Mouse (Mus musculus) embryo, embryonic 11 days (tissue): ENCODE results near the gene Eif2b3.

Experiments
- DNase-seq: peaks from one replicate; pipeline ENCODE4 v3.0.0-alpha.2; 2015

Gene Eif2b3

DNA sequence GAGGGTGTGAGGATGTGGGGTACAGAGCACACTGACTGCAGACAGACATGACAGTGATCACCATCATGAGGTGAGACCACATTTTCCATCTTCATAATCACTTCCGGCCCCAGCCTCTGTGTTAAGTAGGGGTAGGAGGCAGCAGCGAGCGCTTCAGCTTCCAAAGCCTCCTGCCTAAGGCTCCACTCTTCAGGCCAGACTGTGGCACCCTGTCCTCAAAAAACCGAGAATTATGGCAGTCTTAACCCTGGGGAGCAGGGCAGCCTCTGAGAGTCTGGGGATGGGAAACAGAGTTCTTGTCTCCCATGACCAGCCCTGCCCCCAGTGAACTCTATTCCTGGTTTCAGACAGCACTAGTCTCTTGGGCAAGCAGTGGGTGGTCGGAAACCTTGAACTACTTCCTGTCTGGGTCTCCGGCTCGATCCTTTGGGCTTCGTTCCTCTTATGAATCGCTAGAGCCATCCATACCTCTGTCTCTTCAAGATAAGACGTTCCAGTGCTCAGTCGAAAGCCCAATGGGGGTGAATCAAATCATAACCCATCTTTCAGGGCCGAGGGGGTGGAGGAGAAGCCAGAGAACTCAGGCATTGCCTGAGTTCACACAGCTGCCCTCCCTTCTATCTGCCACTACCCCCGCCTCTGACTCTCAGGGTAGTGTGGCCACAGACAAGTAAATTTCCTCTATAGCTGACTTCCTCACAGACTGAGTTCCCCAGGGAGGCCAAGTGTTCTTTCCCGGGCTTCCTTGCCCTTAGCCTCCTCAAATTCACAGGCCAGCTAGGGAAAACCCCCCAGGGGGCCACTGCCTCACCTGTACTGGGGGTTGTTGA is 105.5 kb downstream of the Eif2b3 start:
- DNase-seq, result no peak

DNA sequence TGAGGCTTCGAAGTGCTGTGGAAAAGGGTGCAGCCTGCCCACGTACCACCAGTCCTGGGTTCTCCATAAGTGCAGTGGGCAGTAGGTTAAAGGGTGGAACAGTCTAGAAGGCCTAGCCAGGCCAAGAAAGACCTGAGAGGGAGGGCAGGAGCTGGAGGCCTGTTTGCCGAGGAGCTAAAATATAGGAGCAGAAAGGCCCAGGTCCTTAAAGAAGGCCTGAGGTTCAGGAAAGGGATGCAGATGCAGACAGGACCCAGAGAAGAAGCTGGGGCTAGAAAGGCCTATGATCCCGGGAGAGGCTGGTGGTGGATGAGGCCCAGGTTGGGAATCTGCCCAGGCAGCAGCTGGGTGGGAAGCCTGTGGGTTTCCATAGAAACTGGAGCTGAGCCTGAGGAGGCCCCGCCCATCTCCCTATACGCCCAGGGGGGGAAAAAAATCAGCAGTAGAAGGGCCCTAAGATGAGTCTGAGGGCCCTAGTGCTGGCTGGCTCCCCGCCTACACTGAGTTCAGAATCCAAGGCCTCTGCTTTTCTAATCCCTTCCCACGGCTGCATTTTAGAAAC is 106.2 kb downstream of the Eif2b3 start, which contains the start of gene Btbd19:
Btbd19 (minus strand) TSS at position 378 of the 562 bp plus-strand sequence.
- DNase-seq, result peak; percentile 70

DNA sequence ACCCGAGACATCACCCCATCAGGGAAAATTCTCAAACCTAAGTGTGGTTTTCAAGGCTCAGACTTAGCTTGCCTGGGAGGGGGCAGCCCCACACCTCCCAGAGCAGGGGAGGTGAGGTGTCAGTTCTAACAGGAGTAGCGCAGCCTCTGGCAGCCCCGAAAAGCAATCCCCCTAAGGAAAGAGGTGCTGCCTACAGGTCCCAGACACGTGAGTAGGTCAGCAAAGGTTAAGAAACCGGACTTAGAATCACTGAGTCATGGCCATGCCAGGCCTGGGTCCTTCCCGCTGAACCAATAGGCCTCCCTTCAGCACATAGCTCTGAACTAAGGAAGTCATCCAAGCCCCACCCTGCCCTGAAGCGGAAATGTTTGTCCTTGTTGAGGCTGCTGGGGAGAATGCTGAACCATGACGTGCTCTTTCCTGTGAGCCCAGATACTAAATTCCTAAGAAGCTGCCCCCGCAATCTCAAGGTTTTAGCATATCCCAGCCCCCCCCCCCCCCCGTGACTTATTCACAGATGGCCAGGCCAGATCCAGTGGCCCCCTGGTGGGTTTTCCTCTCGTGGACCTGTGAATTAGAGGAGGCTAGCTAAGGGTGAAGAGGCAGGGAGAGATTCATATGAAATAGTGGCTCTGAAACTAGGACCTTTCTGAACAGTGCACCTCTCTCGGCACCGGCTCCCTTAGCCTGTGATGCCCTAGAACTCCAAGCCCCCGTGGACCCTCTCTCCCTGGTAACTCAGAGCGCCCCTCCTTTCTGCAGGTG is 106.9 kb downstream of the Eif2b3 start:
- DNase-seq, result peak; percentile 55

DNA sequence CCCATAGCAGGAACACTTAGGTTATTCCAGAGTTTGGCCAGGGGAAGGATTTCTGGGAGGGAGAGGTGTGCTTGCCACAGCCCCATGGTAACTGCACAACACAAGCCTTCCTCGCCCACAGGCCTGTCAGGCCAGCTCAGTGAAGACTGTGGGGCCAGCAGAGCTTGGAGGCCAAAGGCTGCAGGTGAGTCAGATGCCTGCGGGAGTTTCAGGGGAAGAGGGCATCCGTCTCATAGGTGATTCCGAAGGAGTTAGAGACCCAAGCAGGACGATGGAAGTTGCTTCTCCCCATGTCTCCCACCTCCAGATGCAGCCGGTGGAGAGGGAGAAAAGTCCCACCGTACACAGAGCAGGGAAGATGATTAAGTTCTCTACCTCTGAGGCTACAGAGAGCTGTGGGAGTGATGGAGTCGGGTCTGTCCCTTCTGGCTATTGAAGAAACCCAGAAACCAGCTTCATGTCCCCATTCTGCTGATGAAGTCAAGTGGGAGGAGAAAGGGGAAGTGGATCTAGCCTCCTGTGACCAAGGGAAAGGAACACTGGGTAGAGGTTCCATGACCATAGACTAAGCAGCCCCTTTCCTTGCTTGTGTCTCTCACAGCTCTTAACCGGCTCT is 107.6 kb downstream of the Eif2b3 start, which contains the start of gene Tctex1d4:
Tctex1d4 (plus strand) TSS at position 120 of the 616 bp plus-strand sequence.
- DNase-seq, result no peak

DNA sequence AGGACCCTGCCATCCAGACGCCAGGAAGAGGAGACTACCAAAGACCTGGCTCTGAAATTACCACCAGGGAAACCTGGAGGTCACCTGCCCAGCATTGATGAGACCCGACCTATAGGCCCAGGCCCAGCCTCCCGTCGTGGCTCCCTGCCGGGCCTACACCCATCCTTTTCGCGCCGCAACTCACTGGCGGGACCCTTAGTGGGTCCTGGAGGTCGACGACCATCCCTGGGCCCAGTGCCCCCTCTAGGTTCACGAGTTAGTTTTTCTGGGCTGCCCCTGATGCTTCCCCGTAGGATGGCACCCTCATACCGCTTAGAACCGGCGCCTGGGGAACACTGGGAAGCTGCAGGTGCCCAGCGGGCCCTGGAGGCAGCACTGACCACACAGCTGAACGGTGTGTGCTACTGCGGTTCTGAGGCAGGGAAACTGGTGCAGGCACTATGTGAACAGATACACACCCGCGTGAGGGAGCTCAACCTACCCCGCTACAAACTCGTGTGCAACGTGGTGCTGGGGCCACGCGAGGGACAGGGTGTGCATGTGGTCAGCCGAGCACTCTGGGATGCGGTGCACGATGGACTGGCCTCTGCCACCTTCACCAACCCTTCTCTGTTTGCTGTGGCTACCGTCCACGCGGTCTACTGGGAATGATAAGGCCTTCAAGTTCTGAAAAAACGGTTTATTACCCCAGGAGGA is 108.9 kb downstream of the Eif2b3 start:
- no peak for DNase-seq

DNA sequence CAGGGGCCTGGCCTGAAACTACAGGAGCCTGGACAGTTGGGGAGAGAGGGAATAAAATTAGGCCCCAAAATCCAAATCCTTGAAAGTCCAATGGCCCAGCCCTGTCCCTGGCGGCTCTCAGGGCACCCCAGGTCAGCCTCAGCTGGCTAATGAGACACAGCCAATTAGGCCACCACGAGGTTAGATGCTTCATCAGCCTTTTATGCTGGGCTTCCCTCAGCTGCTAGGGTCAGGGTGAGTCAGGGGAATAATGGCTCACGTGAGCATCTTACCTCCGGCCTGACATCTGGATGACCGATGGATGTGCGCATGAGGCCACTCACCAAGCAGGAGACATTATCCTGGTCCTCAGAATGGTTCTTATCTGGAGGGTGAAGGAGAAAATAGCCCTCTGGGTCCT is 111.6 kb downstream of the Eif2b3 start:
- DNase-seq, result no peak

DNA sequence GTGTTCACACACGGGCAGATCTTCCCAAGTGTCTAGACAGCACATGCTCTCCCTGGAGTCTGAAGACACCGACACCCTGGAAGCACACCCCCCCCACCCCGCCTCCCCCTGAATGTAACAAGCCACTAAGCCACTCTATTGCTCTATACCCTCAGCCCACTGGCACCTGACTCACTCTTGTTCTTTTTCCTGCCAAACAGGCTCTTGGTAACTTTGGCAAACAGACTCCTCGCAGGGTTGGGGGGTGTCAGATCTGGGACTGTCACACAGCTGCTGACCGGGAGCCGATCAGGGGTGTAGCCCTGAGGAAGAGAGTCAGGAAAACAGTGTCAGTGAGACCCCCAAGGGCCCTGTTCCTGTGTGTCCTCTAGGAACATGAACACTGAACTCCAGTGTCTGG is 112.0 kb downstream of the Eif2b3 start:
- DNase-seq, result no peak

DNA sequence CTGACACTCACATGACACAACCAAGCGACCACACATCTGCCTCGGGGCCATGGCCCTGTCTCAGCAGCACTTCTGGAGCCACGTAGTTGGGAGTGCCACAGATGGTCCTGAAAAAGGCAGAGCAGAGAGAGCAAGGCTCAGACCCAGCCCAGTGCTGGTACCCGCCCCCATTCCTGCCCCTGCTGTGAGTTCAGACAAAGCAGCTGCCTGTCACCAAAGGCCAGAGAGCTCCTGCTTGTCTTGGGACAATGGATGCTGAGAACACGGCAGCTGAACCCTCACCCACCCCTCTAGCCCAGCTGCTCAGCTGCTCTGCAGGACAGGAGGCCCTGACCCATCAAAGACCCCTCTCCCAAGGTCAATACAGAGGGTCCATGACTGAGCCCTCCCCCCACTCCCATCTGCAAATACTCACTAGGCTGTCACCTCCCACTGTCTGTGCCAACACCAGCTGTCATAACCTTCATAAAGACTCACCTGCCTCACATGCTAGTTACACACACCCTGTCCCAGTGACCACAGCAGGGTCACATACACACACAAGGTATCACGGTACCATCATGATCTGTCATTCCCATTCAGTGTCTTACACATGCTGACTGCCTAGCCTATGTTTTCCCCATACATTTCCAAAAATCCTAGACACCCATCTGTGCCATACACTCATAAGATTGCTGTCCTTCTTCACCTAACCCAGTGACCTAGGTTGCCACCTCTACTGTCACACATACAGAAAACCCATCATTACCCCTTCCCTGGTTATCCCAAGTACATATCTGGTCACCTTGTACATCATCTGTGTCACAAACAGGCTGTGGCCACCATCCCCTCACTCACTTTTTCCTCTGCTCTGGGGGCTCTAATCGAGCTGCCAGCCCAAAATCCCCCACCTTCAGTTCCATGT is 112.9 kb downstream of the Eif2b3 start:
- peak; percentile 82 for DNase-seq

DNA sequence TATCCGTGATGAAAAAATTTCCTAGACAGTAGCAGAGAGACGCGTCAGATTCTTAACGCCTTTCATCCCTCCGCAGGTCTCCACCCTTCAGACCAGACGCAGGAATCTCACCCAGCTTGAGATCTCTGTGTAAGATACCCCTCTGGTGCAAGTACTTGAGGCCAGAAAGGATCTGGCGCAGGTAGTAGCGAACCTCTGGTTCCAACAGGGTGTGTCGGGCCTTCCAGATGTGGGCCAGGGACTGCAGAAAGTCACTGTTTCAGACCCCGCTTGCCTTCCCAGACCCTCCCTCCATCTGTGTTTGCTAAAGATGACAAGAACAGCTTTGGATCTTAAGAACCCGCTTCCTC is 113.6 kb downstream of the Eif2b3 start:
- DNase-seq, result no peak

DNA sequence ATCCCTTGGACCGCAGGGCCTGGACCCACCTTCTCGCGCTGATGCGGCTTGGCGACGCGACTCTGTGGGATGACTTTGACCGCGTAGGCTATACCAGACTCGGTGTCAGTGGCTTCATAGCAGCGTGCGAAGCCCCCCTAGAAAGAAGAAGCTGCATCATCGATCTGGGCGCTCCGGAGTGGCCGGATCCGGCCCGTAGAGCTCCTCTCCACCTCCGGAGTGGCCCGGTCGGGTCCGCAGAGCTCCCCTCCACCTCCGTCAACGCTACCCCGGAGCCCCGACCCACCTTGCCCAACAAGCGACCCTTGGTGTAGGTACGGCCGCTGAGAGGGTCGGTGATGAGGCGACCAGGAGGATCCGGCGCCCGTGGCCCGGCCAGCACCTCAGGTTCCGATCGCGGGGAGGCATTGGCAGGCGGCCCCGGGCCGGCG is 114.2 kb downstream of the Eif2b3 start:
- no peak for DNase-seq

DNA sequence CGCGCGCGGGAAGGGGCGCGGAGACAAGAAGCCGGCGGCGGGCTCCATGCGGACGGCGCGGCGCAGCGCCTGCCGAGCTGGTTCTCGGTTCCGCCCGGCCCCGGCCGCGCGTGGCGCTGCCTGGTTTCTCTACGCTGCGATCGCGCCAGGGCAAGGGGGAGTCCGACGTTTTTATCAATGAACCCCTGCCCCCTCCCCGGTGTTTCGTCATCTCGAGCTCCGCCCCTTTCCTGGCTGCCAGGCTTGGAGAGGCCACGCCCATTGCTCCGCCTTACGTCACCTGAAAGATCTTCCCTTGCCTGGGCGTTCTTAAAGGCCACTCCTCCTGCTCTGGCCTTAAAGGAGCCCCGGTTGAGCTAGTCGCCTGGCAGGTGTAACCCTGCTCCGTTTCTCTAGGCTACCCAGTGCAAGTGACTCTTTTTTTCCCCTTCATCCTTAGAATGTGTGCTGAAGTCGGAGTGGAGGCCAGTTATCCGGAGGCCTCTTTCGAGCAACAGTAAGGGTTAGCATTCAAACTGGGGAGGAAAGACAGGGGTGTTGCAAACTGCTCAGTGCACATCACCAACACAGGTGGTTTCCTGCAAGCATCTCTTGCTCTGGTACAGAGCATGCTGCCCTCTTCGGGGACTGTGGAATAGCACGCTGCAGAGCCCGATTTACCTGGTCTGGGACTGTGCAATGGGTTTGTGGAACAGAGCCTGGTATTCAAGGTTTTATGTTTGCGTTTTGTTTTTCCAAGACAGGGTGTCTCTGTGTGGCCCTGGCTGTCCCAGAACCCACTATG is 114.8 kb downstream of the Eif2b3 start, which contains the start of gene Plk3:
Plk3 (minus strand) TSS at position 147 of the 784 bp plus-strand sequence.
- DNase-seq, result peak; percentile 97

DNA sequence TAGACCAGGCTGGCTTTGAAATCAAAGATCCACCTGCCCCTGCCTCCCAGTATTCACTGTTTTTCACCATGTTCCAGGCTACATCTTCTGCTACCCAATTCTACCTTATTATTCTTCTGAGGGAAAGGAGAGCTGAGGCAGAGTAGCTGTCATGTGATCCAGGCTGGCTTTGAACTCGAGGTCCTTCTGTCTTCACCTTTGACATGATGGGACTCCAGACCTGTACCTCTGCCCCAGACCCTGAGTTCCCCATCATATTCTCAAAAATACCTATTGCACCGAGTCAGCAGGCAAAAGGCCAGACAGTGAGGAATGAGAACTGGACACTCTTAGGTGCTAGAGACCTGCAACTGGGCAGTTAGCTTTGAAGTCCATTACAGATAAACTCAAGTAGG is 115.4 kb downstream of the Eif2b3 start:
- DNase-seq, result no peak

DNA sequence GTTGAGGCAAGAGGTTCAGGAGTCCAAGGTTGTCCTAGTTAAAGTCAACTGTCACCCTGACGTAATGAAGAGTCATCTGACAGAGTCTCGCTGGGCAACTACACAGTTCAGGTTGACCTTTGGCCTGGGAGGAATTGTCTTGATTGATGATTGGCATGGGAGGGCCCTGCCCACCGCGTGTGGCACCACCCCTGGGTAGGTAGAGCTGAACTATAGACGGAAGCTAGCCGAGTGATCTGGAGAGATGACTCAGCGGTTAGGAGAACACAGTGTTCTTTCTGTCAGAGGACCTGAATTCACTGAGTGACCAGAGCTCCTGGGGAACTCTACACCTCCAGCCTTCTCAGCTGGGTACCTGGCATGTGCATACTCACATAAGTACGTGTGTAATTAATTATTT is 116.8 kb downstream of the Eif2b3 start:
- DNase-seq, result no peak
